Mouse (Mus musculus): ENCODE measurements around the gene Gadl1.

Gadl1 gene

GRCm38 (mm10) chr9:115909155-115909554, at the start of gene Gadl1:
Gadl1 (plus strand) TSS chr9:115909455.
- DNase-seq (ENCODE audit: low spot score), result no peak

- no peak for DNase-seq (ENCODE audit: low spot score)
Observed at GRCm38 (mm10) chr9:115862802-115863201, 46.5 kb upstream of the Gadl1 start.

- DNase-seq (ENCODE audit: low spot score), result no peak
Observed at GRCm38 (mm10) chr9:115863326-115863725, 45.9 kb upstream of the Gadl1 start.

- peak; percentile 33 for DNase-seq (ENCODE audit: low spot score)
Observed at GRCm38 (mm10) chr9:115867277-115867676, 42.0 kb upstream of the Gadl1 start.

- no peak for DNase-seq (ENCODE audit: low spot score)
Observed at GRCm38 (mm10) chr9:115870168-115870567, 39.1 kb upstream of the Gadl1 start.

- no peak for DNase-seq (ENCODE audit: low spot score)
Observed at GRCm38 (mm10) chr9:115870640-115871039, 38.6 kb upstream of the Gadl1 start.

- no peak for DNase-seq (ENCODE audit: low spot score)
Observed at GRCm38 (mm10) chr9:115880500-115880899, 28.8 kb upstream of the Gadl1 start.

GRCm38 (mm10) chr9:115881137-115881536, 28.1 kb upstream of the Gadl1 start:
- DNase-seq (ENCODE audit: low spot score), result peak; percentile 8

GRCm38 (mm10) chr9:115882627-115883200, 26.5 kb upstream of the Gadl1 start:
- no peak for DNase-seq (ENCODE audit: low spot score)

GRCm38 (mm10) chr9:115883413-115883812, 25.8 kb upstream of the Gadl1 start:
- DNase-seq (ENCODE audit: low spot score), result no peak

GRCm38 (mm10) chr9:115887571-115887970, 21.7 kb upstream of the Gadl1 start:
- no peak for DNase-seq (ENCODE audit: low spot score)

- DNase-seq (ENCODE audit: low spot score), result no peak
Observed at GRCm38 (mm10) chr9:115893131-115893530, 16.1 kb upstream of the Gadl1 start.

GRCm38 (mm10) chr9:115893947-115894346, 15.3 kb upstream of the Gadl1 start:
- DNase-seq (ENCODE audit: low spot score), result no peak

- no peak for DNase-seq (ENCODE audit: low spot score)
Observed at GRCm38 (mm10) chr9:115908325-115908724, 930 bp upstream of the Gadl1 start.

GRCm38 (mm10) chr9:115914006-115914405, 4.8 kb downstream of the Gadl1 start:
- no peak for DNase-seq (ENCODE audit: low spot score)

- no peak for DNase-seq (ENCODE audit: low spot score)
Observed at GRCm38 (mm10) chr9:115915586-115916270, 6.5 kb downstream of the Gadl1 start.

GRCm38 (mm10) chr9:115919736-115920135, 10.5 kb downstream of the Gadl1 start:
- DNase-seq (ENCODE audit: low spot score), result no peak

- no peak for DNase-seq (ENCODE audit: low spot score)
Observed at GRCm38 (mm10) chr9:115922662-115923061, 13.4 kb downstream of the Gadl1 start.

- no peak for DNase-seq (ENCODE audit: low spot score)
Observed at GRCm38 (mm10) chr9:115924094-115924493, 14.8 kb downstream of the Gadl1 start.

GRCm38 (mm10) chr9:115931803-115932202, 22.5 kb downstream of the Gadl1 start:
- DNase-seq (ENCODE audit: low spot score), result no peak

- no peak for DNase-seq (ENCODE audit: low spot score)
Observed at GRCm38 (mm10) chr9:115932741-115933140, 23.5 kb downstream of the Gadl1 start.

- DNase-seq (ENCODE audit: low spot score), result no peak
Observed at GRCm38 (mm10) chr9:115933243-115933964, 24.1 kb downstream of the Gadl1 start.

- no peak for DNase-seq (ENCODE audit: low spot score)
Observed at GRCm38 (mm10) chr9:115934288-115934687, 25.0 kb downstream of the Gadl1 start.
